Mouse (Mus musculus) spleen, adult 2 months (tissue): ENCODE results near the gene Arfgef3. TPM values are rescaled to one million over a fixed set of nuclear protein-coding genes. Genes with fewer than 3 reads are reported as not detected.
"Not testable (repeated sequence)": the region's sequence is repeated elsewhere in the genome, so short reads cannot be mapped to it uniquely, and the experiment has no call there.

Experiments used
- DNase-seq, 2 experiments: peaks; one replicate each; pipeline versions ENCODE4 v3.0.0 to v3.0.0-alpha.2; 2012 to 2021; ENCODE audit warnings: low spot score in 2 of 2, low read depth in 1 of 2
- H3K27ac ChIP-seq: fragments of 200-500 bp; 2 replicates; pipeline ENCODE4 v1.5.1; 2012; ENCODE audit warnings: low read length, inconsistent platforms; ENCODE audit not compliant: insufficient read depth
- H3K27me3 ChIP-seq: fragments of 200-500 bp; 2 replicates; pipeline ENCODE4 v1.6.1; 2012; ENCODE audit warnings: mild to moderate bottlenecking, moderate library complexity, low read length, inconsistent platforms; ENCODE audit not compliant: control insufficient read depth, insufficient read depth
- H3K36me3 ChIP-seq: fragments of 200-500 bp; 2 replicates; pipeline ENCODE4 v1.6.1; 2012; ENCODE audit warnings: mild to moderate bottlenecking, low read length, inconsistent platforms; ENCODE audit not compliant: control insufficient read depth, insufficient read depth
- H3K4me1 ChIP-seq: fragments of 200-500 bp; 2 replicates; pipeline ENCODE4 v1.6.1; 2011; ENCODE audit warnings: inconsistent platforms; ENCODE audit not compliant: control insufficient read depth, insufficient read depth, insufficient read length
- H3K4me3 ChIP-seq: fragments of 200-500 bp; 2 replicates; pipeline ENCODE4 v1.5.1; 2011; ENCODE audit warnings: mild to moderate bottlenecking, inconsistent platforms; ENCODE audit not compliant: insufficient read depth, insufficient read length; ENCODE audit errors: extremely low read depth
- CTCF ChIP-seq: fragments of 200-500 bp; IDR thresholded peaks from 2 replicates; pipeline ENCODE4 v1.5.1; 2011; ENCODE audit warnings: mild to moderate bottlenecking, inconsistent platforms; ENCODE audit not compliant: insufficient read depth, insufficient read length, insufficient replicate concordance; ENCODE audit errors: extremely low read depth
- POLR2A ChIP-seq: fragments of 200-500 bp; IDR thresholded peaks from 2 replicates; pipeline ENCODE4 v1.6.1; 2011; ENCODE audit warnings: low read depth, low read length, inconsistent platforms
- WGBS: fragments of 180-500 bp; shearing (Covaris S2); methylation state at CpG from one replicate; pipeline ENCODE4 v1.1.7; 2018; 5-methylcytosine and 5-hydroxymethylcytosine counted together
- polyA plus RNA-seq: library from polyadenylated mRNA; depleted of rRNA; stranded (reverse); fragments of >200 nt; gene quantifications from 2 replicates; pipeline ENCODE4 v1.2.3, GENCODE M21; 2012

The Arfgef3 gene
- polyA plus RNA-seq, 1 experiment = 0.19 TPM

- Histone ChIP-seq H3K36me3 (no peaks in the 10 kb centered on the region), H3K27me3 (no peaks in the 10 kb centered on the region), H3K4me1 (no peaks in the 10 kb centered on the region), H3K27ac (no peak overlapping the region), H3K4me3 (no peak overlapping the region)
- no peak for DNase-seq
- 80% methylated on average over 5 of the region's 5 CpGs for whole genome bisulfite sequencing
- TF ChIP-seq POLR2A = no peak
- no peak for TF ChIP-seq CTCF
These were observed 103.2 kb downstream of the Arfgef3 start for GRCm38 (mm10) chr10:18640596-18640995.

DNA sequence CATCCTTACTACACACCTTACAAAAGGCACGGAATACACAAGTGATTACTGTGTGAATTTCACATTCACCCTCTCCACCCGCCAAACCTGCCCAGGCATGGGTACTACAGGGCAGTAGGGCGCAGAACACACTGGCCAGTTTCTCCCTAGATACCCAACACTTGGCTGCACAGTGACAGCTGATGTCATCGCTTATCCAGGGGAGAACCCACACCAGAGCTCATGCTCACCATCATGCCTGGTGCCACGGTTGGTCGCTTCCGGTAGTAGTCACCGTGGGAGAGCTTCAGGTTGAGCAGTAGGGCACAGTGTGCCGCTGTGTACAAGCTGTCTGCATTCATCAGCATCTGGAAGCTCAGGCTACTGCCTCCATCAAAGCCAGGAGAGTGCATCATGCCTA, 108.3 kb downstream of the Arfgef3 start:
- Histone ChIP-seq H3K4me1 (no peaks in the 10 kb centered on the region), H3K36me3 (no peaks in the 10 kb centered on the region), H3K4me3 (no peak overlapping the region), H3K27me3 (no peaks in the 10 kb centered on the region), H3K27ac (no peak overlapping the region)
- no peak for DNase-seq
- WGBS = 91% methylated on average over 9 of the region's 9 CpGs
- no peak for TF ChIP-seq POLR2A
- no peak for TF ChIP-seq CTCF

DNA sequence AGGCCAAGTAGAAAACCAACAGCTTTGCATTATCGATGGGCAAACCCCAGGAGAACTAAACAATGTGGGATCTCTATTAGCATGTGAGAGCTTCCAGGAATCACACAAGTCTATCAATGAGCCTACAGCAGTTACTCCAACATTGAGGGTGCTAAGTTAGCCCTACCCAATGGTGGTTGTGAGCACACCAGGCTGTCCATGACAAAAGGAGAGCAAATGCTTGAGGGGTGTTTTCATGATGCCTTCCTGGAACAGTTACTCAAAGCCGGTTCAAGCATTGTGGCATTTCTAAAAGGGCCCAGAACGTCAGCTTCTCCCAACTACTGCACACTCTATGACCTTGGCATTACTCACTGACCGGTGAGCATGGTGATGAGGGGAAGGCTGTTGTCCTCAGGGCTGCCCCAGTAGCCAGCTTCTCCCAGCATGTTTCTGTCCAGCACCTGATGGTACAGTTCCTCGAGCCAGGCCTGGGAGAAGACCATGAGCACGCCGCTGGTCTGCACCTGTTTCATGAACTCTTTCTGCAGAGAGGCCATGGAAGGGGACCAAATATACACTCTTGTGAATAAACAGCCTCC, 109.3 kb downstream of the Arfgef3 start:
- WGBS = 84% methylated on average over 7 of the region's 7 CpGs
- no peak for DNase-seq
- H3K36me3 ChIP-seq = no peaks in the 10 kb centered on the region
- no peaks in the 10 kb centered on the region for H3K4me1 ChIP-seq
- no peaks in the 10 kb centered on the region for H3K27me3 ChIP-seq
- H3K4me3 ChIP-seq = no peak overlapping the region
- TF ChIP-seq POLR2A = no peak
- TF ChIP-seq CTCF = no peak
- no peak overlapping the region for H3K27ac ChIP-seq

DNA sequence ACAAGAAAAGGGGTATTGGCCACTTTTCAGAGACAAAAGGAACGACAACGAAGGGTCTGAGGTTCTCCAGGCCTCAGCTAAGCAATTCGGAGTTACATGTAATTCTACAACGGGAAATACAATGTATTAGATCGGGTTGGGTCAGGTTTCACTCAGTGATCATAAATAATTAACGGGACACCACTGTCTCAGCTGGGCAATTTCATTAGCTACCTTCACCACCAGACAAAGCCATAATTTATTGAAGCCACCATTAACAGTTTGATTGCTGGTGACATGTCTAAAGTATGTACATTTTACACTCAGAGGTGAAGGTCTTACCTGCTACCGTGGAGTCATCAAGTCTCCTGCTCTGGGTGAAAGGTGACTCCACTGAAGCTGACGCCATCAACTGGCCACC, 113.3 kb downstream of the Arfgef3 start:
- no peak overlapping the region for H3K4me3 ChIP-seq
- no peaks in the 10 kb centered on the region for H3K36me3 ChIP-seq
- no peaks in the 10 kb centered on the region for H3K27me3 ChIP-seq
- no peak for TF ChIP-seq POLR2A
- TF ChIP-seq CTCF = no peak
- no peak for DNase-seq
- no peak overlapping the region for H3K27ac ChIP-seq
- 90% methylated on average over 8 of the region's 8 CpGs for WGBS
- H3K4me1 ChIP-seq = no peaks in the 10 kb centered on the region

DNA sequence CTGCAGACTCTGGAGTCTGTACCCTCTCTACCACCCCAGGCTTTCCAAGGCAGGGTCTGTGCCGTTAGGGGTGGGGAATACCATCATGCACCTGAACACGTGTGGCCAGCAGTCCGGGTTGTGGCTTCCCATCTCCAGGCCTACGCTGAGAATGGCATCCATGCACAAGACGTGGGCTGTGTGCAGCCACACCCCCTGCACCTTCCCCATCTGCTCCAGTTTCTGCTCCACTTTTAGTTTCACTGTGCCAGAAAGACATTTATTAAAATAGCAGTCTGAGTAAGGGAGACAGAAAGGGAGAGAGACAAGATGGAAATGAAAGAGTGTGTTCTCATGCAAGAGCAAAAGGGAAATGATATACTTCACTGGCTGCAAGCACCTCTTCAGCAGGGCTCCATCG, 116.2 kb downstream of the Arfgef3 start:
- no peak for DNase-seq
- WGBS = 83% methylated on average over 6 of the region's 6 CpGs

GRCm38 (mm10) chr10:18612796-18613195, 131.0 kb downstream of the Arfgef3 start:
- 84% methylated on average over 2 of the region's 2 CpGs for WGBS
- no peak overlapping the region for H3K4me3 ChIP-seq
- no peaks in the 10 kb centered on the region for H3K4me1 ChIP-seq
- DNase-seq = no peak
- H3K27me3 ChIP-seq = no peaks in the 10 kb centered on the region
- no peak overlapping the region for H3K27ac ChIP-seq
- TF ChIP-seq POLR2A (no peak), CTCF (no peak)
- H3K36me3 ChIP-seq = no peaks in the 10 kb centered on the region

More for the DNA sequence above, 116.2 kb downstream of the Arfgef3 start:
- H3K4me3 ChIP-seq = no peak overlapping the region
- H3K27me3 ChIP-seq = no peaks in the 10 kb centered on the region
- H3K27ac ChIP-seq = no peak overlapping the region
- no peaks in the 10 kb centered on the region for H3K4me1 ChIP-seq
- TF ChIP-seq CTCF (no peak), POLR2A (no peak)
- H3K36me3 ChIP-seq = no peaks in the 10 kb centered on the region

DNA sequence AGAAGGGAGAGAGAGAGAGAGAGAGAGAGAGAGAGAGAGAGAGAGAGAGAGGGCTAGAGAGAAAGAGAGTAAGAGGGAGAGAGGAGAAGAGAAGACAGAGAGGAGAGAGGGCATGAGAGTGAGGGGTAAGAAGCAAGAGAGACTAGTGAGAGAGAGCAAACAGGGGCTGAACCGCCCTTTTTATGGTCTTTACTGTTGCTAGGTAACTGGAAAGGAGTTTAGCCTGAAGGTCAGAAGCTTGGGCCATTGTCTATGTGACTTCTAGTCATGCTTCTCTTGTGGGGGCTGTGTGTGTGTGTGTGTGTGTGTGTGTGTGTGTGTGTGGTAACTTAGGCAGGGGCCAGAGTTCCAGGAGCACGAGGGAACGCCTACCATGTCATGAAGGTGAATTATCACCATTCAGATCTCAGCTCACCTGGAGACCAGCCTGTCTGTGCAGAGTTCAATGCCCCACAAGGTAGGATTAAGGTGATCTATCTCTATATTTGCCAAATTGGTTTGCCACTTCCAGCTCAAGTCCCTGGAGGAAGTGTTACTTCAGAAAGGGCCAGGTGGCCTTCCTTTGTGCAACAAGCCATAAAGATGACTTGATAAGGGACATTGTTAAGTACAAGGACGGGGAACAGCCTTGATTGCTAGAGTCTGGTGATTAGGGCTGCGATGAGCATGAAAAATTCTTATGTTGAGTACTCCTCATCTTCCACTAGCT, 138.8 kb downstream of the Arfgef3 start:
- H3K27ac ChIP-seq, H3K27me3 ChIP-seq, DNase-seq, H3K4me1 ChIP-seq, H3K4me3 ChIP-seq, H3K36me3 ChIP-seq: not testable (repeated sequence)
- 63% methylated on average over 5 of the region's 5 CpGs for WGBS
